Mouse (Mus musculus) kidney, adult 2 months (tissue): ENCODE results near the gene Thra.

Experiments
- CTCF ChIP-seq: fragments of 200-500 bp; conservative IDR thresholded peaks from 2 replicates; pipeline ENCODE4 v1.5.1; 2011; ENCODE audit warnings: low read depth, mild to moderate bottlenecking, control low read depth, low read length, moderate library complexity, mixed read lengths; ENCODE audit not compliant: insufficient read depth, insufficient read length
- POLR2A ChIP-seq: fragments of 200-500 bp; IDR thresholded peaks from one replicate; pipeline ENCODE4 v1.6.1; 2011; ENCODE audit warnings: low read depth, low read length, control low read depth

- TF ChIP-seq POLR2A (no peak), CTCF (no peak)
Measured at GRCm38 (mm10) chr11:98741051-98741620, 698 bp downstream of the Thra start.
